Mouse (Mus musculus) embryonic stem cell, embryonic (primary cell): ENCODE data around the gene Luc7l3.

Experiments
- CTCF ChIA-PET, 4 experiments: fragments of 300-600 bp in 2 of 4; fragments of 350-600 bp in 2 of 4; sonication (Branson Sonifier 250); formaldehyde crosslinking; loops; one replicate each; lab custom pipeline; 2022; ENCODE audit warnings: inconsistent platforms in 2 of 4; lab: Charles Lee
- POLR2A ChIA-PET, 4 experiments: fragments of 300-600 bp in 2 of 4; fragments of 350-600 bp in 2 of 4; sonication (Branson Sonifier 250); formaldehyde crosslinking; loops; one replicate each; lab custom pipeline; 2022; ENCODE audit warnings: antibody characterized with exemption in 4 of 4, inconsistent platforms in 1 of 4; lab: Charles Lee

Luc7l3 gene

DNA sequence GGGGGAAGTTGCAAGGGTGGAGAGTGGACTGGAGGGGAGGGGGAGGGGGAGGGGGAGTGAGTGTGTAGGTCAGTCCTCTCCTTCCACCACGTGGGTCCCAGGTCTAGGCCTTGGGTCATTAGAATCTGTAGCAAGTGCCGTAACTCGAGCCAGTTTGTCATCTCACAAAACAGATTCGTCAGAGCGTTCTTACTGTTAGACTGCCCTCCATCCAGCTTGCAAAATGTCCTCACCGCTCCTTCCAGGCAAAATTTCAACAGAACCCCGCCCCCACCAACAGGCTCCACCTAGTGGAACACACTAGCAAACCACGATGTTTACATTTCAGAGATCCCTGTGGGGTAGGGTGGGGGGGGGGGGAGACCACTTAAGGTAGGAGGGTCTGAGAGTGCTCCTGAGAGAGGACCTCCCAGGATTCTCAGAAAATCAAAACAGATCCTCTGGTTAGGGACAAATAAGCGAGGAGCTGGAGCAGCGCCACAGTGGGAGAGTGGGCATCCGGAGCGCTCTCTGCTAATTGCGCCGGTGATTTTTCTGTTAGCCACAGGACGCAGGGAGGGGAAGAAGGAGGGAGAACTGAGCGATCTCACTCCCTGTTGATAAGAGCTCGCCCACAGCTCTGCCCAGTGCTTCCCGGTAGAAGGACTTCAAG lies 56.5 kb downstream of the Luc7l3 start:
- ChIA-PET POLR2A (interaction anchor here (0.6 to 5.5 kb wide), 29 partner anchors 9 to 371 kb away, joined by 3 to 29 read pairs (median 4); partner anchors contain the start of genes Tob1 (in 3 of the 4), Gm20390 (in 1 of the 4), Gm21885 (in 1 of the 4) and Luc7l3 (in 1 of the 4)), CTCF (interaction anchor here (0.6 to 1.6 kb wide), 24 partner anchors 9 to 301 kb away, joined by 3 to 16 read pairs (median 3); partner anchors contain the start of gene Tob1 (in 1 of the 4))

DNA sequence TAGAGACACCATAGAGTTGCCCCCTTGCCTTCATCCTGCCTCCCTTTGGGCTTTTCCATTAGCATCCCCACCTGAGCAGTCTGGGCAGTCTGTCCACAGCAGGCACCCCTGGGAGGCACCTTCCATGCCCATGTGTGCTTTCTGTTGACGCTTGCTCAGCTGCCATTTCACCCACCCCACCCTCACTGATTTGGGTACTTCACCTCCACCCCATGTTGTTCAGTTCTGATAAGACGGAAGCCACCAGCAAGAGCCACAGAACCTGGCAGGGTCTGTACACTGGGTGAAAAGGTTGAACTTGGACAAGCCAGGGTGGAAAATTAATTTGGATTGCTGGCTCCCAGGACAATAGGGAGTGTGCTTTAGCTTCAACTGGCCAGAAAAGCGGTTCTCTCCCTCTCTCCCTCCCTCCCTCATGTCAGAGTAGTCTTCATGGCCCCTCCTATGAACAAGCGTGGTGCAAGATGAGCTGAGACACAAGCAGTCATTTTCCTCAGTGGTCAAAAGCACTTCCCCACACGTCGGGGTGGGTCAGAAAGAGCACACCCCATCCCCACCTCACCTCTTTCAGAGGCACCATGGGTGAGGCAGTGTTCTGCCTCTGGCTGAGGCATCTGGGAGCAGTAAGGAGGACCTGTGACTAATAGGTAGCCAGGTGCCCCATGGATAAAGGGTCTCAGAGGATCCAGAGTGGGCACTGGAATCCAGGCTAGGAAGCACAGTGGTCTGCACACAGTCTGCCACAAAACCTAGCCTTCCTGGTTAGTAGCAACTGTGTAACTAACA lies 60.0 kb downstream of the Luc7l3 start:
- ChIA-PET POLR2A (interaction anchor here in 3 of 4 experiments (0.6 to 1.7 kb wide), 3 partner anchors 51 kb away, joined by 3 to 5 read pairs (median 4); partner anchors contain the start of gene Tob1 (in 1 of the 3)), CTCF (interaction anchor here in 2 of 4 experiments (0.8 to 1.2 kb wide), 2 partner anchors 24 to 36 kb away, joined by 3 read pairs; no protein-coding TSS in a partner anchor)

DNA sequence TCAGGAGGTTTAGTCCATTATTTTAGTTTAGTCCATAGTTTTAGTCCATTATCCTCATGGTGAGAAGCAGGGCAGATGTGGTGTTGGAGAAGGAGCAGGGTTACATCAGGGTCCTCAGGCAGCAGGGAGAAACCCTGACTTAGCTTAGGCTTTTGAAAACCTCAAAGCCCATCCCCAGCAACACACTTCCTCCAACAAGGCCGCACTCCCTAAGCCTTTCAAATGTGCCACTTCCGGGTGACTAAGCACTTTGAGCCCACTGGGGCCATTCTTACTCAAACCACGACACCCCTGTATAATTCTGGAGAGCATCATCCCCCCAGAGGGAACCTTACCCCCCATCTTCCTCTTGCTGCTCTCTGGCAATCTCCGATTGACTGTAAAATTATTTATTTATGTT lies 62.0 kb downstream of the Luc7l3 start:
- ChIA-PET POLR2A (no interaction called here), CTCF (interaction anchor here in 1 of 4 experiments (0.8 kb wide), 1 partner anchor 27 kb away, joined by 3 read pairs; no protein-coding TSS in a partner anchor)

DNA sequence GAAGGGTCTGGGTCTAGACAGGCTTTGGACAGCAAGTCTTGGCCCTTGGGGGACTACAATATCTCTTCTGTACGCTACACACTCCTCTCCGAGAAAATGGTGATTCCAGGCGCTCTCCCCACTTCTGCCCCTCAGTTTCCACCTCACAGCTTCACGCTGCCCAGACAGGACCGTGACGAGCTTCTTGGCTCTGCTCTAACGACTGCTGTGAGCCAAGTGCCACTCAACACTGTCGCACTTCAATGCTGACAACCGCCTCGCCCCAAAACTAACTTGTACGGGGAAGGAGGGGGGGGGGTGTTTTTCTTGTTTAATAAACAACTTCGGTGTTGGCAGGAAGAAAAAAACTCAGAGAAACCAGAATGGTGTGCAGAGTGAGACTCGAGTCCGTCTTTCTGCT lies 63.8 kb downstream of the Luc7l3 start:
- CTCF ChIA-PET: interaction anchor here in 2 of 4 experiments (0.6 to 1.0 kb wide), 2 partner anchors 19 to 95 kb away, joined by 3 read pairs; no protein-coding TSS in a partner anchor
- POLR2A ChIA-PET: interaction anchor here in 1 of 4 experiments (0.7 kb wide), 1 partner anchor 12 kb away, joined by 3 read pairs; no protein-coding TSS in a partner anchor

DNA sequence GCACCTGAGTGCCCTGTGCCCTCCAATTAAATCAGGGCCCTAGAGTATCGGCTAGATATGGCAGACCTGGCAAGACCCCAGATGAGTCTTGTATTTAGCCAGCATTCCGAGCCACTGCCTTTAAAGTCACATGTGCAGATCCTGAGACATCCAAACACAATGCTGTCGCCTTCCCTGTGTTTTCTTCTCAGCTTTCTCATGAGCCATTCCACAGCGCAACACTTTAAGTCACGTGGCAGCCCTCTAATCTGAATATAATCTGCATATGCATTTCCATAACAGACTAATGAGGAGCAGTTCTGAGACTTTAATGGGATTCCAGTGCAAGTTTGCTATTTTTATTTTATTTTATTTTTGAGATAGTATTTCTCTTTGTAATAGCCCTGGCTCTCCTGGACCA lies 66.1 kb downstream of the Luc7l3 start:
- ChIA-PET CTCF (interaction anchor here in 1 of 4 experiments (0.9 kb wide), 1 partner anchor 10 kb away, joined by 4 read pairs; no protein-coding TSS in a partner anchor), POLR2A (interaction anchor here in 2 of 4 experiments (0.7 to 1.5 kb wide), 7 partner anchors 9 to 290 kb away, joined by 3 to 7 read pairs (median 3); partner anchors contain the start of gene Tob1 (in 1 of the 2))

DNA sequence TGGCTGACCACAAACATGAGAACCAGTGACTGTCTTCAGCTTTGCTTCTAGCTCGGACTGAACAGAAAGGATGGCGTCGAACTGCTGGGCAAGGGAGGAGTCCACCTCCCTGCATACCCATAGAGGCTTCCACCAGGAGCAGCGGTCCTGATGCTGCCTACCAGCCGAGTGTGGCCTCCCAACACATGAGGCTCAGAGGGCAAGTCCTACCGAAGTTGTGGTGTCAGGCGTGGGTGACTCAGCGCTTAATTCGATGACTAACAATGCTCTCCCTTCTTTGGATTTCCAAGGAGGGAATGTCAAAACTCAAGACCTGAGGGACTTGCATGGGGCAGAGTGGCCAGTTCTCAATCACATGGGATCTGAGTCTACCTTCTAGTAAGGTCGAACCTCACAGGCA lies 68.1 kb downstream of the Luc7l3 start:
- CTCF ChIA-PET: no interaction called here
- POLR2A ChIA-PET: interaction anchor here in 2 of 4 experiments (0.6 to 1.5 kb wide), 3 partner anchors 39 to 137 kb away, joined by 3 to 4 read pairs (median 4); partner anchors contain the start of gene Tob1 (in 1 of the 2)

DNA sequence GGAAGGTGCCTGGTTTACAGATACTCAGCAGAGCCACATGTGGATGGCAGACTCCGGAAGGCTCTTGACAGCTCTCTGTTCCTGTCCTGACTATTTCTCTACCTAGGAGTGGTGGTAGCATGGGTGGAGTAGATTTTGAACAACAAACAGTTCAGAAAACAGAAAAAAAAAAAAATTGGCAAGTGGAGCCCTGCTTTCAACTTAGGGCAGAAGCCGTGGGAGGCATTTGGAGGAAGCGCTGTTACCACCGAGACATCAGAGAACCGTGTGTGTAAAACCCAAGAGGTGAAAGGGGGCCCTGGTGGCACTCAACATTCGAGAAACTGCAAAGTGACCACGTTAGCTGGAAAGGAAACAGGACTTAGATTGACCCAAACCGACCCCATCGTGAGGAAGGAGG lies 68.6 kb downstream of the Luc7l3 start:
- POLR2A ChIA-PET: interaction anchor here in 3 of 4 experiments (0.6 to 1.7 kb wide), 3 partner anchors 39 to 137 kb away, joined by 3 to 15 read pairs (median 4); partner anchors contain the start of gene Tob1 (in 1 of the 3)
- CTCF ChIA-PET: interaction anchor here in 2 of 4 experiments (1.2 to 1.5 kb wide), 2 partner anchors 18 to 120 kb away, joined by 3 read pairs; no protein-coding TSS in a partner anchor

DNA sequence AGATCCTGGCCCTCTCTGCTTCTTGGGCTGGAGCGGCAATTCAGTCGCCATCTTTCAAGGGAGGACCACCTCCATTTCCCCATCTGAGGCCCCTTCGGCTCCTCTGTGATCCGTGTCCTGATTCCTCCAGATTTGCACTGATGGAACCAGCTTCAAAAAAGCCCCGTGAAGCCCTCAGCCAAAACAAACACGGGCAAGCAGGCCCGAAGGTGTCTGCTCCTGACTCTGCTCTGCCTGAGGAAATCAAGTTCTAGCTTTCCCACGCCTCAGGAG lies 75.1 kb downstream of the Luc7l3 start:
- POLR2A ChIA-PET: interaction anchor here in 3 of 4 experiments (0.8 to 3.5 kb wide), 12 partner anchors 11 to 113 kb away, joined by 3 to 24 read pairs (median 4); partner anchors contain the start of gene Tob1 (in 3 of the 3)
- CTCF ChIA-PET: interaction anchor here in 2 of 4 experiments (1.8 to 2.8 kb wide), 2 partner anchors 10 to 11 kb away, joined by 9 to 11 read pairs; no protein-coding TSS in a partner anchor

DNA sequence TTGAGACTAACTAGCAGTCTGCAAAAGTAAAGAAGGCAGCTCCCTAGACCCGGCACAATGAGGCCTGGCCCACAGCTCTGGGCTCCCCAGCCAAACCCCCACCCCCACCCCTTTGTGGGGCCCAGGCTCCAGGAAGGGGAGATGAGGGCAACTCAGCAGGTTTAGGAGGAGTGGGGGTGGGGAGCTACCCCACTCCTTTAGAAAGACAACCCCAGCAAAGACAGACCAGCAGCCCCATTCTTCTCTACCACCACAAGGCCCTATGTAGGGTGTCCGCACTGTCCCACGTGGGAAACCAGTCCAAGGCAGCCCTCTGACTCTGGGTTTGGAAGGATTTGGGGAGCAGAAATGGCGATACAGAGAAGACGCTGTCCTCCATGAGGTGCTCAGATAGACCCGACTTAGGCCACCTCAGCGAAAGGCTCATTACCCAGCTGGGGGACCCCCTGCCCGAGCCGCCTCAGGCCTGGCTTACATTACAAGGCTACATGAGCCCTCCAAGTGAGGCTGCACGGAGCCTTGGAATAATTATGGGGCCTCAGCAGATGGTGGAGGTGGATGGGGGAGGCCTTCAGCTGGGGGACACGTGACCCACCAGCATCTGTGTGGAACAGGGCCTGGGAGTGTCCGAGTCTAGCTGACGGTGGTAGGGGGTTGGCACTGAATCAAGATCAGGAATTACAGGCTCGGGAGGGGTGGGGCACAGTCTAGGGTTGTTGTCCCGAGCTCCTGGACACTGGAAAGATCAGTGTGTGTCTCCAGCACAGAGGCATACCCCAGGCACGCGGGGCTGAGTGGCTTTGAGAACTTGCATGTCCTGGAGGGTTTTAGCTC lies 75.6 kb downstream of the Luc7l3 start, which contains the start of gene Wfikkn2:
Gene Wfikkn2 (minus strand): TSS at position 51 of the 834 bp plus-strand sequence.
- ChIA-PET CTCF (interaction anchor here in 2 of 4 experiments (1.8 to 2.8 kb wide), 2 partner anchors 9 to 11 kb away, joined by 9 to 11 read pairs; no protein-coding TSS in a partner anchor), POLR2A (interaction anchor here in 3 of 4 experiments (0.6 to 3.5 kb wide), 14 partner anchors 10 to 1020 kb away, joined by 3 to 24 read pairs (median 4); partner anchors contain the start of gene Tob1 (in 3 of the 3))

DNA sequence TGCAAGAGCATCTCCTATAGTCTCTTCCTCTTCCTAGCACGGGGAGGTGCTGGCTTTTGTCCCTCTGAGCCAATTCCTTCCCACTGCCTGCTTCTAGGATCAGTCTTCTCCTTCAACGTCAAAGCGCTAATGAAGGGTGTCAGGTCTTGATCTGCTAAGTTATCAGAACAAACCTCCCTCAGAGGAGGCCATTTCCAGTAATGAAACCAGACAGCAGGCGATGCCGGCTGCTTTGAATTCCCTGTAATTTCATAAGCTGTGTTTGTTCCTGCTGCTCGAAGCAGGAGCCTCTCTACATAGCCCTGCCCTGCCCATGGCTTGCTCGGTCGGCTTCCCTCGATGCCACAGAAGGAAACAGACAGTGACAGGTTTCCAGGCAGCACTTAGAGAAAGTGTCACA lies 77.4 kb downstream of the Luc7l3 start:
- ChIA-PET POLR2A (interaction anchor here in 3 of 4 experiments (0.8 to 4.6 kb wide), 10 partner anchors 13 to 109 kb away, joined by 3 to 25 read pairs (median 4); partner anchors contain the start of gene Tob1 (in 3 of the 3)), CTCF (interaction anchor here in 3 of 4 experiments (0.6 to 1.1 kb wide), 3 partner anchors 21 to 161 kb away, joined by 3 to 5 read pairs (median 3); no protein-coding TSS in a partner anchor)

DNA sequence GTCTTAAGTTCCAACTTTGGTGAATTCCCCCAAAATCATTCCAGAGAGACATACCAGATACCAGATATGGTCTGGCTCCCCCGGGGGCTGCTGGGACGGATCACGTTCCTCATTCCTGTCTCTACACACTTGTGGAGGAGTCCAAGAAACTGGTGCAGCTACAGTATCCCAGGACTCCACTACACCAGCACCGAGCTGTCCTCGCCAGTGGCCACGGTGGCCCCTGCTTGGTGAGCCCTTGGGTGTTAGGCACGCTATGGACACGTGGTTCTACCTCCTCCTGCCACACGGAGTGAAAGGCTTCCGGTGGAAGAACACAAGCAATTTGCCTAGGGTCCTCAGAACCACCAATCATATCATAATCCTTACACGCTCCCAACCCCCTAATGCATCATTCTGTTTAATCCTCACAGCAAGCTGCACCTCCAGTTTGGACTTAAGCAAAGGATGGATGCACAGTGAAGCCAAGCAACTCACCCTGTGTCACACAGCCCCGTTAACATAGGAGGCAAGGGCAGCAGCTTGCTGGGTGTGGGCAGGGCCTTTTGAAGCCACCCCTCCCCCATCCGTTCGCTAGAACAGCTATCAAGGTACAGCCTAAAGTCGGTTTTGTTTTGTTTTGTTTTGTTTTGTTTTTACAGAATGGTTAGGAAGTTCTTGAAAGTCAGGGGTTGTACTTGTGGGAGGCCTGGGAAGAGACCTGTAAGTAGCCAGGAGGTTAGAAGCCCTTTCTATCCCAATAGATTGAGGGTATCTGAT lies 78.2 kb downstream of the Luc7l3 start:
- ChIA-PET CTCF (interaction anchor here (0.6 to 1.5 kb wide), 9 partner anchors 22 to 313 kb away, joined by 3 to 11 read pairs (median 3); no protein-coding TSS in a partner anchor), POLR2A (interaction anchor here (0.6 to 4.6 kb wide), 18 partner anchors 12 to 110 kb away, joined by 3 to 25 read pairs (median 4); partner anchors contain the start of gene Tob1 (in 4 of the 4))

DNA sequence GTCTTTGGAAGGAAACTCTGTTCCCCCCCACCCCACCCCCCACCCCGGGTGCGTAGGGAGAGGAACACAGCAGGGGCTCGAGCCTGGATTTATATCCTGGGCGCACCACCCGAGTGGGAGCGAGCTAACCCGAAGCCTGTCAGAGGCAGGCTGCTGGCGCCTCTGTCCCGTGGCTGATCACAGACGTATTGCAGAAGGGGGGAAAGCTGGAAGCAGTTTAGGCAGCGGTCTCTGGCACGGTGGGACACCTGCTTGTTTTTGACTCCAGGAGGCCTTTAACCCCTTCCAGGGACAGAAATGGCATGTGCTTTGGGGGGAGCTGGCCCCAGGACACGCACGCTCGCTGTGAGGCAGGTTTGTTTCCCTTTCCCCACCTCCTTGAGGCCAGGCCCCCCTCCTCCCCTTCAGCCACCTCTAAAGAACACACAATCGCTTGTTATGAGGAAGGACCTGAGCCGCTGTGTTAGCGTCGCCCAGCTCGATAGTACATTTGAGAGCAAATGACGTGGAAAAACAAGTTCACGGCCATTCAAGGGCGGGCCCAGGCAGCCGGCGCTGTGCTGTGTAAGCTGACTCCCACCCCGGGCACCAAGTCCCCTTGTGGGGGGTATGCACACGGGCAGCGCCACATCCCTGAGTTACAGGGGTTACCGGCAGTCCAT lies 78.9 kb downstream of the Luc7l3 start:
- POLR2A ChIA-PET: interaction anchor here (0.5 to 4.6 kb wide), 21 partner anchors 11 to 744 kb away, joined by 3 to 25 read pairs (median 3); partner anchors contain the start of gene Tob1 (in 3 of the 4)
- CTCF ChIA-PET: interaction anchor here in 3 of 4 experiments (0.6 to 1.5 kb wide), 8 partner anchors 17 to 313 kb away, joined by 3 to 5 read pairs (median 4); no protein-coding TSS in a partner anchor

DNA sequence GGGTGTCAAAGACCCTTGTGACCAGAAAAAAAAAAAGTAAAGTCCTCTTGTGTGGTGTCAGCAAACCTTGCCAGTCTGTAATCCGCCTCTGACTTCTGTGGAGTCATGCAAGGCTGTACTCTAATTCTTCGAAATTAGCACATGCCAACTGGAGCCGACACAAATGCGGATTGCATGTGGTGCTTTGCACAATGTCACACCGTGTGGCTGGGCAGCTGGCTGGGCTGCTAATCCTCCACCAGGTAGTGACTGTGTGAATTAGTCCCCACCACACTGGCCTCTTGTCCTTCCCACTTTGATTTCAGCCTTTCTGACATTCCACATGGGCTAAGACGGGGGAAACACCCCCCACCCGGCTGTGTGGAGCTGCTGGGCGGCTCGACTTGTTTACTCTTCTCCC lies 82.1 kb downstream of the Luc7l3 start:
- POLR2A ChIA-PET: interaction anchor here in 2 of 4 experiments (1.0 to 1.7 kb wide), 4 partner anchors 8 to 111 kb away, joined by 3 to 5 read pairs (median 3); partner anchors contain the start of gene Tob1 (in 2 of the 2)
- CTCF ChIA-PET: interaction anchor here in 1 of 4 experiments (0.7 to 1.1 kb wide), 3 partner anchors 19 to 286 kb away, joined by 3 read pairs; no protein-coding TSS in a partner anchor

DNA sequence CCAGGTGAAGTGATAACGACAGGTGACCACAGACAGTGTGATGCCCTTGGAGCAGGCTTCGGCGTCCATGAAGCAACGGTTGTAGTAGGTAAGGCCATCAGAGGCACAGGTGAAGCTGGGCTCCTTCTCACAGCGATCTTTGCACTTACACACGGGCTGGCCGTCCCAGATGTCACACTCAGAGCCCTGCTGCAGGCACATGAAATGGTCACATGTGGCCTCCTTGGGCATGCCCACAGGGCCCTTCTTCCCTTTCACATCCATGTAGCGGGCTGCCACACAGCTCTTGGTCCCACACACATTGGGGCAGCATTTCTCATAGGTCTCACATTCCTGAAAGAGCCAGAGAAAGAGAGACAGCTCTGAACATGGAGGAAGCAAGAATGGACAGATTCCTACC lies 83.0 kb downstream of the Luc7l3 start:
- POLR2A ChIA-PET: interaction anchor here in 3 of 4 experiments (0.7 to 4.8 kb wide), 4 partner anchors 24 to 28 kb away, joined by 3 to 53 read pairs (median 22); partner anchors contain the start of gene Tob1 (in 3 of the 3)
- CTCF ChIA-PET: interaction anchor here in 2 of 4 experiments (1.1 to 1.5 kb wide), 2 partner anchors 19 to 105 kb away, joined by 3 to 4 read pairs; no protein-coding TSS in a partner anchor
